Mouse (Mus musculus) neural tube, embryonic 14.5 days (tissue): ENCODE data around the gene Agpat1. TPM values are rescaled to one million over a fixed set of nuclear protein-coding genes. Genes with fewer than 3 reads are reported as not detected.
A peak's percentile ranks its signal among the peaks of the same experiment; 100 is the strongest.

Experiments
- ATAC-seq: fragments of 200-750 bp; cut with Nextera tagmentation; 2 replicates; pipeline ENCODE4 v1.8.0; 2017; ENCODE audit warnings: low read depth, mild to moderate bottlenecking, moderate TSS enrichment, moderate library complexity
- H3K27ac ChIP-seq: fragments of 300-500 bp; sonication (generic); 2 replicates; pipeline ENCODE4 v1.5.1; 2014; ENCODE audit warnings: low read depth, mild to moderate bottlenecking, control low read depth, low read length, moderate library complexity, mixed read lengths
- H3K27me3 ChIP-seq: fragments of 300-500 bp; sonication (generic); 2 replicates; pipeline ENCODE4 v1.6.1; 2014; ENCODE audit warnings: low read length; ENCODE audit not compliant: control insufficient read depth, insufficient read depth
- H3K36me3 ChIP-seq: fragments of 300-500 bp; sonication (generic); 2 replicates; pipeline ENCODE4 v1.6.1; 2014; ENCODE audit warnings: low read length, mixed read lengths; ENCODE audit not compliant: control insufficient read depth, insufficient read depth
- H3K4me1 ChIP-seq: fragments of 300-500 bp; sonication (generic); 2 replicates; pipeline ENCODE4 v1.6.1; 2014; ENCODE audit warnings: low read length; ENCODE audit not compliant: control insufficient read depth, insufficient read depth
- H3K4me2 ChIP-seq: fragments of 300-500 bp; sonication (generic); 2 replicates; pipeline ENCODE4 v1.6.1; 2014; ENCODE audit warnings: mild to moderate bottlenecking, low read depth, low read length, control low read depth
- H3K4me3 ChIP-seq: fragments of 300-500 bp; sonication (generic); 2 replicates; pipeline ENCODE4 v1.5.1; 2014; ENCODE audit warnings: low read depth, low read length, control low read depth, mixed read lengths
- H3K9ac ChIP-seq: fragments of 300-500 bp; sonication (generic); replicated peaks from 2 replicates; pipeline ENCODE4 v1.6.1; 2014; ENCODE audit warnings: low read depth, mild to moderate bottlenecking, control low read depth, low read length, mixed read lengths
- H3K9me3 ChIP-seq: fragments of 300-500 bp; sonication (generic); 2 replicates; pipeline ENCODE4 v1.6.1; 2016; ENCODE audit warnings: low read length; ENCODE audit not compliant: control insufficient read depth
- WGBS: fragments of 180-500 bp; shearing (Covaris S2); extraction: QIAGEN DNeasy Blood & Tissue Kit; methylation state at CpG from one replicate; pipeline ENCODE4 v1.1.7; 2014; 5-methylcytosine and 5-hydroxymethylcytosine counted together
- polyA plus RNA-seq: library from polyadenylated mRNA; unstranded; fragments of >200 nt; fragmentation: Nextera tagmentation; extraction: Ambion mirVana; gene quantifications from 2 replicates; pipeline ENCODE4 v1.2.1, GENCODE M21; 2014

Gene Agpat1
- polyA plus RNA-seq, 1 experiment from 2014 or later, result 108 TPM

DNA sequence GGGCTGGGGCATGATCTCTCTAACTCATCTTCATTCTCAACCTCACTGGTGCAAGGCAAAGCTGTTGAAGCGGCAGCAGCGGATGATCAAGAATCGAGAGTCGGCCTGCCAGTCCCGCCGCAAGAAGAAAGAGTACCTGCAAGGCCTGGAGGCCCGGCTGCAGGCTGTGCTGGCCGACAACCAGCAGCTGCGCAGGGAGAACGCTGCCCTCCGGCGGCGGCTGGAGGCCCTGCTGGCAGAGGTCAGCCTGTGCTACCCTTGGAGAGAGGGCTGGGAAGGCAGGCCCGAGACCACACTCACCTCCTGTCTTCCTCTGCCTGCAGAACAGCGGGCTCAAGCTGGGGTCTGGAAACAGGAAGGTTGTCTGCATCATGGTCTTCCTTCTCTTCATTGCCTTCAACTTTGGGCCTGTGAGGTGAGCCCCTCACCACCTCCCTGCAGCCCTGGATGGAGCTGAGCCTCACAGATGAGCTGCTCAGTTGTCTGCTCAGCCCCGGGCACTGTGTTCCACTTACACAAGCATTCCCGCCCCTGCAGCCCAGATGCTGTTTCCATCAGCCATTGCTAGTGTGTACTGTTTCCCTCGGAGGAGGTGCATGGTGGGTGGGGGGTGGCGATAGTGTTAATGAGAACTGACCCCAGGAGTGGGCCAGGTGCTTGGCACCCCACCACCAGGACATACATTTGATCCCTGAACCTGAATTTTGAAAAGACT is 47.6 kb downstream of the Agpat1 start:
- 51% methylated on average over 17 of the region's 19 CpGs for WGBS
- H3K36me3 ChIP-seq, result peaks cover 35% of the 10 kb centered on the region
- no peak overlapping the region for H3K4me2 ChIP-seq

DNA sequence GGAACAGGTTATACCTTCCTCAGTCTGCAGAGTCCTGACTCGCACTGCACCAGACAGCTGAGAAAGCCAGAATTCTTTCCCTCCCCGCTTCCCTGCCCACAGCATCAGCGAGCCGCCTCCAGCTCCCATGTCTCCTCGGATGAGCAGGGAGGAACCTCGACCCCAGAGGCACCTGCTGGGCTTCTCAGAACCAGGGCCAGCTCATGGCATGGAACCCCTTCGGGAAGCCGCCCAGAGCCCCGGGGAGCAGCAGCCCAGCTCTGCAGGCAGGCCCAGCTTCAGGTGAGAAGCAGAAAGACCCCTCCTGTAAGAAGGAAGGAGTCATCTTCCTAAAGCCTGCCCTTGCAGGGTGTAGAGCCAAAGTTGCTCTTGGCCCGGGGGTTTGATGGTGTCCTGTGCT is 48.5 kb downstream of the Agpat1 start:
- H3K4me2 ChIP-seq, result no peak overlapping the region
- H3K9me3 ChIP-seq, result no peaks in the 10 kb centered on the region
- H3K4me1 ChIP-seq, result peaks cover 8% of the 10 kb centered on the region
- ATAC-seq, result no peak
- peaks cover 35% of the 10 kb centered on the region for H3K36me3 ChIP-seq
- no peak overlapping the region for H3K27ac ChIP-seq
- no peaks in the 10 kb centered on the region for H3K27me3 ChIP-seq
- H3K4me3 ChIP-seq, result no peak overlapping the region
- no peak overlapping the region for H3K9ac ChIP-seq
- WGBS, result 92% methylated on average over 10 of the region's 10 CpGs

More for the DNA sequence above, 47.6 kb downstream of the Agpat1 start:
- Histone ChIP-seq H3K4me3 (no peak overlapping the region), H3K27me3 (no peaks in the 10 kb centered on the region), H3K9me3 (no peaks in the 10 kb centered on the region), H3K27ac (no peak overlapping the region), H3K4me1 (peaks cover 9% of the 10 kb centered on the region), H3K9ac (no peak overlapping the region)
- no peak for ATAC-seq

DNA sequence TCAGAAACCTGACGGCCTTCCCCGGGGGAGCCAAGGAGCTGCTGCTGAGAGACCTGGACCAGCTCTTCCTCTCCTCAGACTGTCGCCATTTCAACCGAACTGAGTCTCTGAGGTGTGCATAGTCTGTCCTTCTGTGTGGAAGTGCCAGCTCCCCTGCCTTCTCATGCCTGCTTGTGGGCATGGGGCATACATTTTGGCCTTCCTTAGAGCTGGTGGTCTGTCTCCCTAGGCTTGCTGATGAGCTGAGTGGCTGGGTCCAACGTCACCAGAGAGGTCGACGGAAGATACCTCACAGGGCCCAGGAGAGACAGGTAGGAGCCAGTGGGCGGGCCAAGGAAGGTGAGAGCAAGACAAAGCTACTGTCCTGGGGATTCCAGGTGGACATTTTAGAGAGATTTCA is 48.9 kb downstream of the Agpat1 start:
- Histone ChIP-seq H3K4me2 (no peak overlapping the region), H3K4me3 (no peak overlapping the region), H3K27me3 (no peaks in the 10 kb centered on the region), H3K36me3 (peaks cover 35% of the 10 kb centered on the region), H3K9me3 (no peaks in the 10 kb centered on the region), H3K27ac (no peak overlapping the region), H3K4me1 (peaks cover 4% of the 10 kb centered on the region), H3K9ac (no peak overlapping the region)
- no peak for ATAC-seq
- WGBS, result 92% methylated on average over 8 of the region's 8 CpGs

DNA sequence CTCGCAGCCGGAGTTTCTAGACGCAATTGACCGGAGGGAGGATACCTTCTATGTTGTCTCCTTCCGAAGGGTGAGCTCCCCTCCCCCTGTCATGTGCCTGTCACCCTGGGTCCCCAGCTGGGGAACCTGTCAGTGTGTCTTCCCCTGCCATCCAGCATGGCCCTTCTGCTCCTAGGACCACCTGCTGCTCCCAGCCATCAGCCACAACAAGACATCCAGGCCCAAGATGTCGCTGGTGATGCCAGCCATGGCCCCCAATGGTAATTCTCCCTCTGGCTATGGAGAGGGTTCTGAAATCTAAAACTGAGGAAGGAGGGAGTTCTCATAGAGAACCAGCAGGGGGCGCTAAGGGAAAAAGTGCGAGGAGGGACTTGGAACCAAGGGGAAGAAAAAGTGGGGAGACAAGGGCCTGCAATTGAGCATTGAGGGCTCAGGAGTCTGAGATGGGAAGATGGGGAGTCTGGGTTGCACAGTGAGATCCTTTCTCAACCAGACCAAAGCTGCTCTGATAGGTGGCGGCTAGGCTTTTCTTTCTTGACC is 49.8 kb downstream of the Agpat1 start:
- H3K36me3 ChIP-seq, result peaks cover 35% of the 10 kb centered on the region
- no peaks in the 10 kb centered on the region for H3K27me3 ChIP-seq
- H3K9ac ChIP-seq, result no peak overlapping the region
- H3K9me3 ChIP-seq, result no peaks in the 10 kb centered on the region
- no peak for ATAC-seq
- no peak overlapping the region for H3K4me2 ChIP-seq
- WGBS, result 63% methylated on average over 9 of the region's 9 CpGs
- no peaks in the 10 kb centered on the region for H3K4me1 ChIP-seq
- no peak overlapping the region for H3K27ac ChIP-seq
- H3K4me3 ChIP-seq, result no peak overlapping the region

DNA sequence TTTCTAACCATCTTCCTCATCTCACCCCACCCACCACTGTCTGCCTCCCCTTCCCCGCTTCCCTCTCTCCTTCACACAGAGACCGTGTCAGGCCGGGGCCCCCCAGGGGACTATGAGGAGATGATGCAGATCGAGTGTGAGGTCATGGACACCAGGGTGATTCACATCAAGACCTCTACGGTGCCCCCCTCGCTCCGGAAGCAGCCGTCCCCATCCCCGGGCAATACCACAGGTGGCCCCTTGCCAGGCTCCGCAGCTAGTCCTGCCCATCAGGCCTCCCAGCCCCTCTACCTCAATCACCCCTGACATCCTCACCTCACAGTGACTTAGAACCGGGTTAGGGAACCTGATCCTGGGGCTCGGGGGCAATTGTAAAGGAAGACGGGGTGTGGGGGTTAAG is 50.3 kb downstream of the Agpat1 start:
- no peaks in the 10 kb centered on the region for H3K27me3 ChIP-seq
- H3K4me2 ChIP-seq, result no peak overlapping the region
- no peak overlapping the region for H3K27ac ChIP-seq
- H3K9ac ChIP-seq, result no peak overlapping the region
- ATAC-seq, result no peak
- no peaks in the 10 kb centered on the region for H3K4me1 ChIP-seq
- H3K4me3 ChIP-seq, result no peak overlapping the region
- WGBS, result 91% methylated on average over 13 of the region's 13 CpGs
- H3K9me3 ChIP-seq, result no peaks in the 10 kb centered on the region
- H3K36me3 ChIP-seq, result peaks cover 35% of the 10 kb centered on the region

DNA sequence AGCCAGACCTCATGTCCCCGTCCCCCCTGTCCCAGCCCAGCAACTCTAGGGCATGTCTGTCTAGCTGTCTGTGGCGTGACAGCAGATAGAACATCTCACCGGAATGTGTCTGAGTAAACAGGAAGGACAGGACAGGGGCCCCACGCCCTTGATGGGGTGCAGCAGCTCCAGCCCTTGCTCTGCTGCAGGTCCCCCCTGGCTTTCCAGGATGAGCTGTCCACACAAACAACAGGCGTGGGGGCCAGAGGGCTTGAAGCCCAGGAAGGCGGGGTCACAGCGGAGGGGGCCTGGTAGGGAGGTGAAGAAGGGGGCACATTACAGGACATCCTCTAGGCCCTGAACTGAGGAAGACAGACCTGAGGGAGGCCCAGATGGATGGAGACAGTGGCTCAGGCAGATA is 51.1 kb downstream of the Agpat1 start:
- 0 out of 2 replicates have a peak overlapping the region, but pooled peaks have one; percentile 22 for H3K27ac ChIP-seq
- H3K36me3 ChIP-seq, result peaks cover 34% of the 10 kb centered on the region
- WGBS, result 85% methylated on average over 7 of the region's 7 CpGs

DNA sequence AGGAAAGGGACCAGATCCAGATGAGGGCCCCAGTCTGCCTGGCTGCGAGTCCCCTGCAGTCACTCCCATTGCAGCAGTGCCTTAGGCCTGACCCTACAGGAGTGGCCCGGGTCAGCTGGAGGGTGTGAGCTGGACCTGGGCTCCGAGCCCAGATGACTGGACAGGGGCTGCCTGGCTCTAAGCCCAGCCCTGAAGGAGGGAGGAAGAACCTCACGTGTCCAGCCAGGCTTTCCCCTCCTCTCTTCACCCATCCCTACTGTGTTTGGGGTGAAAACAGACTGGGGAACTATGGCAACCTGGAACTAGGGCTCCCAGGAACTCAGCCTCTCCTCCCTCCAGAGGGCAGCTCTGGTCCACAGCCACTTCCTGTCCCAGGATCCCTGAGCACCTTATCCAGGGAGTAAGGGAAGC is 51.5 kb downstream of the Agpat1 start:
- Histone ChIP-seq H3K9ac (no peak overlapping the region), H3K36me3 (peaks cover 30% of the 10 kb centered on the region), H3K4me2 (no peak overlapping the region), H3K27ac (no peak overlapping the region), H3K9me3 (no peaks in the 10 kb centered on the region), H3K4me1 (no peaks in the 10 kb centered on the region), H3K4me3 (no peak overlapping the region), H3K27me3 (peaks cover 1% of the 10 kb centered on the region; the same call in 1 of the 2 replicates)
- peak; percentile 33; the same call in 1 of the 2 replicates for ATAC-seq
- 57% methylated on average over 4 of the region's 4 CpGs for WGBS

More for the DNA sequence above, 51.1 kb downstream of the Agpat1 start:
- no peaks in the 10 kb centered on the region for H3K4me1 ChIP-seq
- 0 out of 2 replicates have a peak, but pooled peaks have one; percentile 9 for ATAC-seq
- no peaks in the 10 kb centered on the region for H3K27me3 ChIP-seq
- no peak overlapping the region for H3K4me3 ChIP-seq
- H3K4me2 ChIP-seq, result no peak overlapping the region
- no peaks in the 10 kb centered on the region for H3K9me3 ChIP-seq
- H3K9ac ChIP-seq, result no peak overlapping the region

DNA sequence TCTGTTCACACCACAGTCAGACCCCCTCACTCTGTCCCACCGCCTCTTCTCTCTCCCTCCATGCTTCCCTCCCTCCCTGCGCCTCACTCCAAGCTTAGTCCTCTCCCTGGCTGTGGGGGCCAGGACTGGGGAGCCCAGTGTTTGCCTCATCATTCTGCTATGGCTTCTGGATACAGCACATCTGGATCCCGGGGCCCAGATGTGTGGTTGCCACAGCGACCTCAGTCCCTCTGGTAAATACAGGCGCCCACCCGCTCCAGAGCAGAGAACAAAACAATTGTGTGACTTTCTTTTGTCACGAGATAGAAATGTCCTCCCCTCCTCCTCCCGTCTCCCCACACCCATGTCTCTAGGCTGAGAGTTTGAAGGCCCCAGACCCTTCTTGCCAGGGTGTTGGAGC is 52.6 kb downstream of the Agpat1 start:
- WGBS, result 45% methylated on average over 8 of the region's 8 CpGs
- Histone ChIP-seq H3K36me3 (peaks cover 19% of the 10 kb centered on the region), H3K9me3 (no peaks in the 10 kb centered on the region), H3K4me2 (no peak overlapping the region), H3K4me1 (no peaks in the 10 kb centered on the region), H3K9ac (no peak overlapping the region), H3K4me3 (no peak overlapping the region), H3K27me3 (peaks cover 7% of the 10 kb centered on the region; the same call in 1 of the 2 replicates), H3K27ac (no peak overlapping the region)
- ATAC-seq, result no peak

DNA sequence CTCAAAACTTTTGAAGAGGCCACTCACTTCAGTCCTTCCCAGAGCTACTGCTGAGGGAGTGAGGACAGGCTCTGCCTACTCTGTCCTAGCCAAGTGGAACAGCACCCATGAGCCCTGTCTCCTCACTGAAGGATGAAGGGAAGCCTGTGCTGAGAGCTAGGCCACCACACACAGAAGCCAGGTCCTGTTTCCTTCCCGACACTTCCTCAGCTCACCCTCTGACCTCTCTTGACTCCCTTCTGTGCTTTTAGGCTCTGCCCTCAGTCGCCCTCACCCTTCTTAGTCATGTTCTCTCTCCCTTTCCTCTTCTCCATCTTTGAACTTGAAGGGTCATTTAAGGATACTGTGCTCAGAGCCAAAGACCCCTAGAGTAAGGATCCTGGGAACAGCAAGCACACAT is 53.2 kb downstream of the Agpat1 start:
- ATAC-seq, result no peak
- Histone ChIP-seq H3K9ac (no peak overlapping the region), H3K36me3 (peaks cover 14% of the 10 kb centered on the region), H3K27me3 (peaks cover 7% of the 10 kb centered on the region; the same call in 1 of the 2 replicates), H3K9me3 (no peaks in the 10 kb centered on the region), H3K27ac (no peak overlapping the region), H3K4me1 (no peaks in the 10 kb centered on the region), H3K4me3 (no peak overlapping the region), H3K4me2 (no peak overlapping the region)
- WGBS, result 42% methylated on average over 2 of the region's 2 CpGs
